Mouse (Mus musculus): ENCODE measurements around the gene Supt16. TPM values are rescaled to one million over a fixed set of nuclear protein-coding genes. Genes with fewer than 3 reads are reported as not detected.

Supt16 gene
- polyA plus RNA-seq, 1 experiment, result 117 TPM

DNA sequence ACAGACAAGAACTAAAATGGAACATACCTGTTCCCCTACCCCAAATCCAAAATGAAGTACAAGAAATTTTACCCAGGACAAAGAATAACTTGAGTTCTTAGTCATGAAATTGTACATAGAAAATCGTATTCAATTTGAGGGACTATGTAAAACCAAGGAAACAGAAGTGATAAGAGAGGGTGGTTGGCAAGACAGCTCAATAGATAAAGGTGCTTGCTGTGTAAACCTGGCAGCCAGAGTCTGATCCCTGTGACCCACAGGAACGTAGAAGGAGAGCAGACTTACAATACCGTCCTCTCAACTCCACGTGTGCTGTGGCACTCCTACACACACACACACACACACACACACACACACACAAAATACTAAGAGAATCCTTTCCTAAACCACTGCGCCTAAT is 20.0 kb upstream of the Supt16 start:
- TF ChIP-seq CTCF (IDR thresholded peaks at IDR 0.05; ENCODE audit: control insufficient read depth, insufficient read depth, low read length), result no peak
- no peak for TF ChIP-seq POLR2A (IDR thresholded peaks at IDR 0.05; ENCODE audit: borderline replicate concordance, control insufficient read depth, low read depth, low read length)
- Histone ChIP-seq H3K27ac (ENCODE audit: control insufficient read depth, insufficient read depth, low read depth, low read length, poor library complexity) (no peak overlapping the region), H3K4me3 (replicated peaks; ENCODE audit: control insufficient read depth, low read depth, low read length) (no peak overlapping the region), H3K4me1 (ENCODE audit: control insufficient read depth, insufficient read depth, low read length) (no peaks in the 10 kb centered on the region)
- whole genome bisulfite sequencing, result 62% methylated on average over 5 of the region's 5 CpGs

DNA sequence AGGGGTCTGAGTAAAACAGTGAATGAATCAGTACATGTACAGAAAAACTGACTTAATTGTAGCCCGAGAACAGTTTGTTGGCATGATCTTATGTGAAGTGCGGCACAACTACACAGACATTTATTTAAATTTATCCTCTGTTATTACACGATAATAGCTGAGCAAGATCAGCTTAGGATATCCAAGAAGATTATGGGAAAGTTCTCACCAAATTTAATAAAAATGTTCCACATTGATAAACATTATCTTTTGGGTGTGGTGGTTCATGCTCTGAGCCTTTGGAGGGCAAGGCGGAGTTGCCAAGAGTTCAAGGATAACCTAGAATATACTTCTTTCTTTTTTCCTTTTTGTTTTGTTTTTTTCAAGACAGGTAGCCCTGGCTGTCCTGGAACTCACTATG is 2.2 kb upstream of the Supt16 start:
- TF ChIP-seq CTCF (IDR thresholded peaks at IDR 0.05; ENCODE audit: control insufficient read depth, insufficient read depth, low read length) (no peak), POLR2A (IDR thresholded peaks at IDR 0.05; ENCODE audit: borderline replicate concordance, control insufficient read depth, low read depth, low read length) (no peak)
- Histone ChIP-seq H3K27ac (ENCODE audit: control insufficient read depth, insufficient read depth, low read depth, low read length, poor library complexity) (no peak overlapping the region), H3K4me1 (ENCODE audit: control insufficient read depth, insufficient read depth, low read length) (no peaks in the 10 kb centered on the region; the same call in 1 of the 2 replicates), H3K4me3 (replicated peaks; ENCODE audit: control insufficient read depth, low read depth, low read length) (no peak overlapping the region)
- WGBS, result 68% methylated on average over 4 of the region's 4 CpGs

DNA sequence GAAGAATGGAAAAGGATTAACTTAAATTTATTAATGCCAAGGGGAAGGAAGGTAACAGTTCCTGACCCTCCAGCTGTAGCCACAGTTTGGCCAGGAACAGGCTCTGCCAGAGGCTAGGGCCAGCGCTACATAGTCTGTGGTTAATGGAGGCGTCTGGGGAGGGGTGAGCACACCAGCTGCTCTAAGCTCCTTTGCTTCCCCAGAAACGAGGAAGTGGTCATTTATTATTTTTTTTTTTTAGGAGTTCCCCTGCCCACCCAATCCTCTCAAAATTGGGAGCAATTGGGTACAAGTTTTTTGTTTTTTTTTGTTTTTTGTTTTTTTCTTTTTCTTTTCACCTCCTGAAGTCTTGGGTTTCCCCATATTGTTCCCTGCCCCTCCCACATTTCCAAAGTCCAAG is 925 bp upstream of the Supt16 start:
- 3% methylated on average over 3 of the region's 3 CpGs for WGBS
- Histone ChIP-seq H3K4me1 (ENCODE audit: control insufficient read depth, insufficient read depth, low read length) (no peaks in the 10 kb centered on the region; the same call in 1 of the 2 replicates), H3K4me3 (replicated peaks; ENCODE audit: control insufficient read depth, low read depth, low read length) (no peak overlapping the region), H3K27ac (ENCODE audit: control insufficient read depth, insufficient read depth, low read depth, low read length, poor library complexity) (no peak overlapping the region)
- no peak for TF ChIP-seq CTCF (IDR thresholded peaks at IDR 0.05; ENCODE audit: control insufficient read depth, insufficient read depth, low read length)
- no peak for TF ChIP-seq POLR2A (IDR thresholded peaks at IDR 0.05; ENCODE audit: borderline replicate concordance, control insufficient read depth, low read depth, low read length)

- whole genome bisulfite sequencing, result under 1% methylated on average over 59 of the region's 59 CpGs
- TF ChIP-seq POLR2A (IDR thresholded peaks at IDR 0.05; ENCODE audit: borderline replicate concordance, control insufficient read depth, low read depth, low read length), result no peak
- TF ChIP-seq CTCF (IDR thresholded peaks at IDR 0.05; ENCODE audit: control insufficient read depth, insufficient read depth, low read length), result no peak
- peak overlapping the region; percentile 98 for H3K27ac ChIP-seq (ENCODE audit: control insufficient read depth, insufficient read depth, low read depth, low read length, poor library complexity)
- H3K4me3 ChIP-seq (replicated peaks; ENCODE audit: control insufficient read depth, low read depth, low read length), result peak overlapping the region; percentile 77
- no peaks in the 10 kb centered on the region; the same call in 1 of the 2 replicates for H3K4me1 ChIP-seq (ENCODE audit: control insufficient read depth, insufficient read depth, low read length)
Observed at GRCm38 (mm10) chr14:52196230-52197155, 723 bp downstream of the Supt16 start.

- Histone ChIP-seq H3K27ac (ENCODE audit: control insufficient read depth, insufficient read depth, low read depth, low read length, poor library complexity) (no peak overlapping the region), H3K4me1 (ENCODE audit: control insufficient read depth, insufficient read depth, low read length) (no peaks in the 10 kb centered on the region; the same call in 1 of the 2 replicates), H3K4me3 (replicated peaks; ENCODE audit: control insufficient read depth, low read depth, low read length) (no peak overlapping the region)
- 14% methylated on average over 3 of the region's 3 CpGs for WGBS
- TF ChIP-seq CTCF (IDR thresholded peaks at IDR 0.05; ENCODE audit: control insufficient read depth, insufficient read depth, low read length) (peak; percentile 48), POLR2A (IDR thresholded peaks at IDR 0.05; ENCODE audit: borderline replicate concordance, control insufficient read depth, low read depth, low read length) (no peak)
Observed at GRCm38 (mm10) chr14:52195691-52196090, 1.5 kb downstream of the Supt16 start.

GRCm38 (mm10) chr14:52190740-52191359 is 6.4 kb downstream of the Supt16 start:
- no peak overlapping the region for H3K4me3 ChIP-seq (replicated peaks; ENCODE audit: control insufficient read depth, low read depth, low read length)
- no peaks in the 10 kb centered on the region; the same call in 1 of the 2 replicates for H3K4me1 ChIP-seq (ENCODE audit: control insufficient read depth, insufficient read depth, low read length)

GRCm38 (mm10) chr14:52189519-52189918 is 7.7 kb downstream of the Supt16 start:
- TF ChIP-seq POLR2A (IDR thresholded peaks at IDR 0.05; ENCODE audit: borderline replicate concordance, control insufficient read depth, low read depth, low read length), result no peak
- no peak for TF ChIP-seq CTCF (IDR thresholded peaks at IDR 0.05; ENCODE audit: control insufficient read depth, insufficient read depth, low read length)
- no peak overlapping the region for H3K4me3 ChIP-seq (replicated peaks; ENCODE audit: control insufficient read depth, low read depth, low read length)
- H3K27ac ChIP-seq (ENCODE audit: control insufficient read depth, insufficient read depth, low read depth, low read length, poor library complexity), result no peak overlapping the region
- H3K4me1 ChIP-seq (ENCODE audit: control insufficient read depth, insufficient read depth, low read length), result no peaks in the 10 kb centered on the region; the same call in 1 of the 2 replicates
- 66% methylated on average over 2 of the region's 2 CpGs for WGBS

More at GRCm38 (mm10) chr14:52190740-52191359, 6.4 kb downstream of the Supt16 start:
- peak; percentile 90 for TF ChIP-seq CTCF (IDR thresholded peaks at IDR 0.05; ENCODE audit: control insufficient read depth, insufficient read depth, low read length)
- no peak for TF ChIP-seq POLR2A (IDR thresholded peaks at IDR 0.05; ENCODE audit: borderline replicate concordance, control insufficient read depth, low read depth, low read length)
- H3K27ac ChIP-seq (ENCODE audit: control insufficient read depth, insufficient read depth, low read depth, low read length, poor library complexity), result no peak overlapping the region

DNA sequence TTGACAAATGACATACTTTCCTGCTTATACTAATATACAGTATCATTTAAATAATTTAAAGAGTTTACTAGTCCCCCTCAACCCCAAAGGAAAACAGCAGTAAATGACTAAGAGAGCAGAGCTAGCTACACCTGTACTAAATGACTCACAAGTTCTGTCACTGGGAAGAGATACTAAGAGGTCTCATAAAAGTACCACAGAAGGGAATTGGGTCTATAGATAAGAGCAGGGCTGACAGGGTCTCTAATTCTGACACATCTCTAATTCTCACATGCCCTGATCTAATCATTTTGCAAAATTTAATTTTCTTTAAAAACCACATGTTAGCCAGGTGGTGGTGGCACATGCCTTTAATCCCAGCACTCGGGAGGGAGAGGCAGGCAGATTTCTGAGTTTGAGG is 8.4 kb downstream of the Supt16 start:
- Histone ChIP-seq H3K4me1 (ENCODE audit: control insufficient read depth, insufficient read depth, low read length) (no peaks in the 10 kb centered on the region), H3K4me3 (replicated peaks; ENCODE audit: control insufficient read depth, low read depth, low read length) (no peak overlapping the region), H3K27ac (ENCODE audit: control insufficient read depth, insufficient read depth, low read depth, low read length, poor library complexity) (no peak overlapping the region)
- WGBS, result 66% methylated on average over 1 of the region's 1 CpGs
- TF ChIP-seq CTCF (IDR thresholded peaks at IDR 0.05; ENCODE audit: control insufficient read depth, insufficient read depth, low read length) (no peak), POLR2A (IDR thresholded peaks at IDR 0.05; ENCODE audit: borderline replicate concordance, control insufficient read depth, low read depth, low read length) (no peak)
